Mouse (Mus musculus) intestine, embryonic 14.5 days (tissue): Measurements from ENCODE around the gene Ccdc102a. TPM values are rescaled to one million over a fixed set of nuclear protein-coding genes. Genes with fewer than 3 reads are reported as not detected.
"Not testable (repeated sequence)": the region's sequence is repeated elsewhere in the genome, so short reads cannot be mapped to it uniquely, and the experiment has no call there.

Experiments
- ATAC-seq: fragments of 200-750 bp; cut with Nextera tagmentation; replicated peaks from 2 replicates; pipeline ENCODE4 v1.8.0; 2017; ENCODE audit warnings: low read depth, moderate number of reproducible peaks, moderate TSS enrichment, moderate library complexity; ENCODE audit not compliant: low FRiP score, low TSS enrichment
- DNase-seq: peaks from one replicate; pipeline ENCODE4 v3.0.0-alpha.2; 2018; ENCODE audit warnings: low spot score
- H3K27ac ChIP-seq: fragments of 300-500 bp; sonication (generic); 2 replicates; pipeline ENCODE4 v1.5.1; 2014; ENCODE audit warnings: low read depth, mild to moderate bottlenecking, control low read depth
- H3K27me3 ChIP-seq: fragments of 300-500 bp; sonication (generic); replicated peaks from 2 replicates; pipeline ENCODE4 v1.6.1; 2014; ENCODE audit warnings: low read length, control low read depth; ENCODE audit not compliant: control insufficient read depth, insufficient read depth
- H3K36me3 ChIP-seq: fragments of 300-500 bp; sonication (generic); 2 replicates; pipeline ENCODE4 v1.6.1; 2014; ENCODE audit warnings: low read length, control low read depth; ENCODE audit not compliant: control insufficient read depth, insufficient read depth
- H3K4me1 ChIP-seq: fragments of 300-500 bp; sonication (generic); replicated peaks from 2 replicates; pipeline ENCODE4 v1.6.1; 2014; ENCODE audit warnings: low read length, control low read depth, mixed read lengths; ENCODE audit not compliant: control insufficient read depth, insufficient read depth
- H3K4me2 ChIP-seq: fragments of 300-500 bp; sonication (generic); 2 replicates; pipeline ENCODE4 v1.6.1; 2014; ENCODE audit warnings: low read length
- H3K4me3 ChIP-seq: fragments of 300-500 bp; sonication (generic); 2 replicates; pipeline ENCODE4 v1.5.1; 2014; ENCODE audit warnings: low read depth, low read length, control low read depth, mixed read lengths
- H3K9ac ChIP-seq: fragments of 300-500 bp; sonication (generic); 2 replicates; pipeline ENCODE4 v1.6.1; 2014; ENCODE audit warnings: mild to moderate bottlenecking, low read length
- H3K9me3 ChIP-seq: fragments of 300-500 bp; sonication (generic); 2 replicates; pipeline ENCODE4 v1.6.1; 2016; ENCODE audit warnings: low read length, control low read depth; ENCODE audit not compliant: control insufficient read depth
- WGBS: fragments of 180-500 bp; shearing (Covaris S2); extraction: QIAGEN DNeasy Blood & Tissue Kit; methylation state at CpG from one replicate; pipeline ENCODE4 v1.1.7; 2014; 5-methylcytosine and 5-hydroxymethylcytosine counted together
- polyA plus RNA-seq: library from polyadenylated mRNA; unstranded; fragments of >200 nt; fragmentation: Nextera tagmentation; extraction: Ambion mirVana; gene quantifications from 2 replicates; pipeline ENCODE4 v1.2.1, GENCODE M21; 2014

The Ccdc102a gene
- polyA plus RNA-seq, 1 experiment from 2014 or later, result 28.2 TPM

GRCm38 (mm10) chr8:94866921-94867320 is 51.0 kb downstream of the Ccdc102a start:
- H3K27me3 ChIP-seq, result no peaks in the 10 kb centered on the region
- H3K9ac ChIP-seq, result no peak overlapping the region
- ATAC-seq (no peak), DNase-seq (no peak)
- peaks cover 18% of the 10 kb centered on the region for H3K4me1 ChIP-seq
- whole genome bisulfite sequencing, result 89% methylated on average over 9 of the region's 9 CpGs
- no peak overlapping the region for H3K27ac ChIP-seq
- H3K9me3 ChIP-seq, result no peaks in the 10 kb centered on the region
- H3K4me3 ChIP-seq, result no peak overlapping the region
- H3K4me2 ChIP-seq, result no peak overlapping the region
- H3K36me3 ChIP-seq, result peaks cover 48% of the 10 kb centered on the region

- no peaks in the 10 kb centered on the region for H3K27me3 ChIP-seq
- 85% methylated on average over 10 of the region's 10 CpGs for WGBS
- H3K27ac ChIP-seq, result no peak overlapping the region
- no peak overlapping the region for H3K4me2 ChIP-seq
- no peak overlapping the region for H3K4me3 ChIP-seq
- DNase-seq, result no peak
- H3K9ac ChIP-seq, result no peak overlapping the region
- ATAC-seq, result no peak
- H3K36me3 ChIP-seq, result peaks cover 63% of the 10 kb centered on the region
- H3K9me3 ChIP-seq, result no peaks in the 10 kb centered on the region
- H3K4me1 ChIP-seq, result 0 out of 2 replicates have a peak, but pooled peaks cover 6% of the 10 kb centered on the region
These were observed 52.6 kb downstream of the Ccdc102a start for GRCm38 (mm10) chr8:94865292-94865691.

GRCm38 (mm10) chr8:94863897-94864673 is 53.8 kb downstream of the Ccdc102a start:
- Histone ChIP-seq H3K36me3 (peaks cover 67% of the 10 kb centered on the region), H3K4me3 (no peak overlapping the region), H3K27ac (no peak overlapping the region), H3K4me1 (0 out of 2 replicates have a peak, but pooled peaks cover 3% of the 10 kb centered on the region), H3K9ac (no peak overlapping the region), H3K27me3 (no peaks in the 10 kb centered on the region), H3K4me2 (no peak overlapping the region), H3K9me3 (no peaks in the 10 kb centered on the region)
- DNase-seq (no peak), ATAC-seq (no peak)
- WGBS, result 70% methylated on average over 10 of the region's 10 CpGs

- Histone ChIP-seq H3K9me3 (no peaks in the 10 kb centered on the region), H3K4me3 (no peak overlapping the region), H3K27ac (no peak overlapping the region), H3K27me3 (no peaks in the 10 kb centered on the region), H3K9ac (no peak overlapping the region), H3K36me3 (peaks cover 67% of the 10 kb centered on the region), H3K4me1 (peaks cover 13% of the 10 kb centered on the region; the same call in 1 of the 2 replicates), H3K4me2 (no peak overlapping the region)
- DNase-seq, result no peak
- ATAC-seq, result no peak
- 83% methylated on average over 12 of the region's 12 CpGs for WGBS
These were observed 55.2 kb downstream of the Ccdc102a start for GRCm38 (mm10) chr8:94862487-94863220.

GRCm38 (mm10) chr8:94861352-94861910 is 56.5 kb downstream of the Ccdc102a start:
- Histone ChIP-seq H3K27ac (no peak overlapping the region), H3K9ac (no peak overlapping the region), H3K4me1 (peaks cover 13% of the 10 kb centered on the region; the same call in 1 of the 2 replicates), H3K4me3 (no peak overlapping the region), H3K4me2 (no peak overlapping the region), H3K36me3 (peaks cover 60% of the 10 kb centered on the region), H3K27me3 (no peaks in the 10 kb centered on the region), H3K9me3 (no peaks in the 10 kb centered on the region)
- WGBS, result 72% methylated on average over 8 of the region's 8 CpGs
- DNase-seq, result peak; percentile 76
- no peak for ATAC-seq

- Histone ChIP-seq H3K4me3 (peak within 1 kb of the TSS; percentile 99), H3K9me3 (no peaks in the 10 kb centered on the region), H3K36me3 (peaks cover 47% of the 10 kb centered on the region), H3K9ac (peak within 1 kb of the TSS; percentile 91), H3K4me2 (peak within 1 kb of the TSS; percentile 87), H3K27me3 (no peaks in the 10 kb centered on the region), H3K4me1 (peaks cover 13% of the 10 kb centered on the region; the same call in 1 of the 2 replicates), H3K27ac (peak within 1 kb of the TSS; percentile 70)
- WGBS, result under 1% methylated on average over 68 of the region's 68 CpGs
- peak; percentile 74 for ATAC-seq
- DNase-seq, result peak; percentile 98
These were observed 60.3 kb downstream of the Ccdc102a start, which contains the start of gene Polr2c for GRCm38 (mm10) chr8:94857346-94858173. TSS of gene Polr2c (plus strand) at chr8:94857450.

- 29% methylated on average over 5 of the region's 5 CpGs for WGBS
- Histone ChIP-seq H3K4me1 (peaks cover 13% of the 10 kb centered on the region; the same call in 1 of the 2 replicates), H3K9ac (no peak overlapping the region)
These were observed 60.9 kb downstream of the Ccdc102a start for GRCm38 (mm10) chr8:94857011-94857345.

GRCm38 (mm10) chr8:94854761-94855160 is 63.1 kb downstream of the Ccdc102a start:
- H3K27ac ChIP-seq, ATAC-seq, H3K9ac ChIP-seq, H3K27me3 ChIP-seq, H3K4me2 ChIP-seq, DNase-seq, H3K9me3 ChIP-seq, H3K4me3 ChIP-seq: not testable (repeated sequence)
- peaks cover 50% of the 10 kb centered on the region for H3K36me3 ChIP-seq
- H3K4me1 ChIP-seq, result peaks cover 13% of the 10 kb centered on the region; the same call in 1 of the 2 replicates
- WGBS, result 90% methylated on average over 11 of the region's 11 CpGs

More at GRCm38 (mm10) chr8:94857011-94857345, 60.9 kb downstream of the Ccdc102a start:
- H3K4me3 ChIP-seq, result peak overlapping the region; percentile 99; the same call in 1 of the 2 replicates
- H3K4me2 ChIP-seq, result peak overlapping the region; percentile 28; the same call in 1 of the 2 replicates
- 0 out of 2 replicates have a peak overlapping the region, but pooled peaks have one; percentile 70 for H3K27ac ChIP-seq
- ATAC-seq, result no peak
- no peak for DNase-seq
- H3K27me3 ChIP-seq, result no peaks in the 10 kb centered on the region
- H3K36me3 ChIP-seq, result peaks cover 47% of the 10 kb centered on the region
- no peaks in the 10 kb centered on the region for H3K9me3 ChIP-seq
